ENCODE assay signal across 21 mouse cellular contexts in the genomic region with DNA sequence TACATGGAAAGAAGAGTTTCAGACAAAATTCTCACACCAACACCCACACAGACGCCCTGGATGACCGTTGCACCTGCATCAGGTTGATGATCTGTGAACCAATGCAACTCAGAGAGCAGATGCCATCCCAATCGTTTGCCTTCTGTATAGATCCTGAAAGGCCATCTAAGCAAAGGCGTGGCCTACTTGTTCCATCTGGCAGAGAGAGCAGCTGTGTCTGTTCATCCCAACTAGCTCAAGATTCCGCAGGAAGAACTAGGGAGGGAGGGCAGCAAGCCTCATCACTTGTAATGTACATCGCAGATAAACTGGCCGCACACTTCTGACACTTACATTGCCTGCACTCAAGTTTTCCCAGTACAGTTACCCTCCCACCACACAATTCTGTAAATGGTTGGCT.
"Had no signal": no experiment of that assay in that cellular context is flagged by ENCODE, and none has a peak within 500 bp of the region (broad histone marks: within the 10 kb centered on the region; RNA-seq: fewer than 3 reads in every experiment).

No protein-coding gene starts in this region.

- ATAC-seq: forebrain, embryonic 16.5 days; hindbrain, embryonic 16.5 days; inflammation-experienced regulatory T-cells, adult 6 months; intestine, embryonic 15.5 days; intestine, postnatal 0 days had no signal

- H3K4me1 ChIP-seq: hindbrain, embryonic 12.5 days; intestine, embryonic 15.5 days; limb, embryonic 10.5 days; limb, embryonic 12.5 days had no signal

- H3K4me3 ChIP-seq: gastrocnemius, adult 2 months; heart, adult 2 months; heart, embryonic 12.5 days; hindbrain, embryonic 10.5 days; hindbrain, embryonic 12.5 days; intestine, embryonic 15.5 days; layer of hippocampus, adult 2 months; left cerebral cortex, adult 2 months; limb, embryonic 10.5 days; limb, embryonic 12.5 days had no signal

- H3K27ac ChIP-seq: gastrocnemius, adult 2 months; heart, adult 2 months; hindbrain, embryonic 10.5 days; hindbrain, embryonic 12.5 days; hindbrain, embryonic 14.5 days; intestine, embryonic 15.5 days; layer of hippocampus, adult 2 months; left cerebral cortex, adult 2 months; limb, embryonic 10.5 days; limb, embryonic 12.5 days had no signal

- H3K9me3 ChIP-seq: heart, embryonic 12.5 days; hindbrain, embryonic 10.5 days; hindbrain, embryonic 12.5 days; intestine, embryonic 15.5 days; limb, embryonic 10.5 days; limb, embryonic 12.5 days had no signal

- DNase-seq: gastrocnemius, adult 2 months; gastrocnemius, postnatal 10 days; gastrocnemius, postnatal 25 days; heart, adult 2 months; heart, postnatal 10 days; heart, postnatal 4 days; kidney, adult 18-20 months; kidney, adult 8-10 months had no signal

- H3K9ac ChIP-seq: heart, embryonic 12.5 days; hindbrain, embryonic 12.5 days; hindbrain, embryonic 14.5 days; intestine, embryonic 15.5 days; limb, embryonic 12.5 days had no signal

- H3K4me2 ChIP-seq: heart, embryonic 12.5 days; hindbrain, embryonic 12.5 days; hindbrain, embryonic 14.5 days; intestine, embryonic 15.5 days; limb, embryonic 12.5 days had no signal

- H3K27me3 ChIP-seq: heart, embryonic 12.5 days; hindbrain, embryonic 12.5 days; intestine, embryonic 15.5 days; limb, embryonic 12.5 days had no signal

- H3K36me3 ChIP-seq: heart, embryonic 12.5 days; hindbrain, embryonic 10.5 days; hindbrain, embryonic 12.5 days; intestine, embryonic 15.5 days; limb, embryonic 10.5 days; limb, embryonic 12.5 days had no signal
